Mouse (Mus musculus) liver, embryonic 14.5 days (tissue): ENCODE results near the gene Utrn.

Experiments used
- CTCF ChIP-seq: IDR thresholded peaks from 2 replicates; pipeline ENCODE4 v1.5.1; 2016; ENCODE audit warnings: antibody characterized with exemption, low read depth, control low read depth
- EP300 ChIP-seq: IDR thresholded peaks from 2 replicates; pipeline ENCODE4 v1.6.1; 2016; ENCODE audit warnings: antibody characterized with exemption, low read depth

DNA sequence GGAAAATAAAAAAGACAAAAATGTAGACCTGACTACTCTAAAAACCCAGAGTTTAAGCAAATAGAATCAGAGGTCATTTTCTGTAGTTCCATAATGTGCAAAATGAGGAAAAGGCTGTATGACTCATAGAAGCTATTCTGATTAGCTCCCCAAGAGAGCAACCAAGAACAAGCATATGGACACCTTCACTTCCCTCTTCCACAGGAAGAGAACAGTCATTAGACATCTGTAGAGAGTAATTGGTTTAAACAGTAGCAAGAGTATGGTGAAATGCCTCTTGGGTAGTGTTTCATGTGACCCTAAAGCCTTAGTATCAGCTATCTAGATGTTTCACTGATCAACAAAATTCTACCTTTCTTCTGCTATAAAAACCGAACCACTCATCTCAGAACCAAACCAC, 133.5 kb downstream of the Utrn start:
- no peak for TF ChIP-seq EP300
- no peak for TF ChIP-seq CTCF
